Mouse (Mus musculus): ENCODE results near the gene Magea3. TPM values are rescaled to one million over a fixed set of nuclear protein-coding genes. Genes with fewer than 3 reads are reported as not detected.
"Not testable (repeated sequence)": the region's sequence is repeated elsewhere in the genome, so short reads cannot be mapped to it uniquely, and the experiment has no call there.

The Magea3 gene
- total RNA-seq (2022), result not detected

GRCm38 (mm10) chrX:154949405-154949804 is at the start of gene Magea3:
Gene Magea3, minus strand, starts transcription at chrX:154949505.
- DNase-seq (ENCODE audit: low spot score), result not testable (repeated sequence)

- DNase-seq (ENCODE audit: low spot score), result not testable (repeated sequence)
Observed at GRCm38 (mm10) chrX:154995750-154996149, 46.4 kb upstream of the Magea3 start, which contains the start of gene Magea8. Gene Magea8, minus strand, starts transcription at chrX:154995850.

GRCm38 (mm10) chrX:154935887-154936286 is 13.4 kb downstream of the Magea3 start, which contains the start of gene Magea6:
Gene Magea6, minus strand, starts transcription at chrX:154935987.
- DNase-seq (ENCODE audit: low spot score), result not testable (repeated sequence)

Other genes with a start within 250 kb of the Magea3 start
- gene Cldn34b1, start 59.2 kb downstream of the Magea3 start, total RNA-seq (2022), result not detected
- not detected for gene Magea6, start 13.5 kb downstream of the Magea3 start, total RNA-seq (2022)
- not detected for gene Magea8, start 46.3 kb upstream of the Magea3 start, total RNA-seq (2022)
- gene Magea5, start 113.6 kb upstream of the Magea3 start, total RNA-seq (2022), result not detected
- gene Magea1, start 140.3 kb upstream of the Magea3 start, total RNA-seq (2022), result not detected
- gene Magea2, start 144.2 kb upstream of the Magea3 start, total RNA-seq (2022), result not detected
- gene Cldn34b2, start 178.9 kb upstream of the Magea3 start, total RNA-seq (2022), result not detected

Data from heart, adult 8-10 months (tissue).